Mouse (Mus musculus) small intestine, adult 2 months (tissue): ENCODE results near the gene Gm20538.

Source experiments
- CTCF ChIP-seq: fragments of 200-500 bp; IDR thresholded peaks from 2 replicates; pipeline ENCODE4 v1.5.1; 2012; ENCODE audit warnings: low read depth, mild to moderate bottlenecking, control low read depth, inconsistent platforms, low read length, moderate library complexity, mixed read lengths; ENCODE audit not compliant: insufficient replicate concordance, insufficient read length; ENCODE audit errors: extremely low read depth
- POLR2A ChIP-seq: fragments of 200-500 bp; IDR thresholded peaks from 2 replicates; pipeline ENCODE4 v1.6.1; 2012; ENCODE audit warnings: low read depth, mild to moderate bottlenecking, control low read depth, inconsistent platforms, low read length, moderate library complexity

DNA sequence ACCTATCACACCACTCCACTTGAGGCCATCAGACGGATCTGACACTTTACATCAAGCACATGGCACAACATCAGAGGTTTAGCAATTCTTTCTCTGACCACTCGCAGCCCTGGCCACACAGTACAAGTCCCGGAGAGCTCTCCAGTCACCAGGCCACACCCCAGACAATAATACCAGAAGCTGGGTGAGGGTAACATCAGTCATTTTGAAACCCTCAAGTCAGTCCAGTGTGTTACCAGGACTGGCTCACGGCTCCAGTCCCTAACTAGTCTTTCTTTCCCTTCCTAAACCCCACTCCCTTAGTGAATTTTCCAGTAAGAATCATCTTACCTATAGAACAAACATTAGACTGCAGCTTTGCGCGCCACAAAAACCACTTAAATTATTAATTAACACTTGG, 22.6 kb downstream of the Gm20538 start:
- TF ChIP-seq CTCF (no peak), POLR2A (no peak)
